Mouse (Mus musculus) mouse trophoblast stem cell (cell line): Measurements from ENCODE around the gene Gm37240.
"Not testable (repeated sequence)": the region's sequence is repeated elsewhere in the genome, so short reads cannot be mapped to it uniquely, and the experiment has no call there.

Experiments used
- in situ Hi-C, 2 experiments: fragments of 300-500 bp; cut with MseI, MboI; formaldehyde crosslinking; loops; 2 replicates in 1 of 2; 3 replicates in 1 of 2; pipeline ENCODE4 v1.15.1; 2025

The Gm37240 gene

GRCm38 (mm10) chr3:85887239-85887827 lies at the start of gene Gm37240, which contains the start of gene Glt28d2:
TSS of gene Gm37240 (minus strand) at chr3:85887518.
TSS of gene Glt28d2 (minus strand) at chr3:85887516.
- in situ Hi-C loops: no loop called here

- in situ Hi-C loops: no loop called here
Measured at GRCm38 (mm10) chr3:85933586-85933985, 46.3 kb upstream of the Gm37240 start.

GRCm38 (mm10) chr3:85931859-85932258 lies 44.5 kb upstream of the Gm37240 start:
- in situ Hi-C loops: no loop called here

- in situ Hi-C loops: no loop called here
Measured at GRCm38 (mm10) chr3:85930671-85931255, 43.4 kb upstream of the Gm37240 start.

GRCm38 (mm10) chr3:85929711-85930110 lies 42.4 kb upstream of the Gm37240 start:
- in situ Hi-C loops: no loop called here

- in situ Hi-C loops: no loop called here
Measured at GRCm38 (mm10) chr3:85928140-85928611, 40.9 kb upstream of the Gm37240 start.

- in situ Hi-C loops: no loop called here
Measured at GRCm38 (mm10) chr3:85927296-85927695, 40.0 kb upstream of the Gm37240 start.

GRCm38 (mm10) chr3:85923954-85924945 lies 36.9 kb upstream of the Gm37240 start:
- in situ Hi-C loops: no loop called here

GRCm38 (mm10) chr3:85923343-85923742 lies 36.0 kb upstream of the Gm37240 start:
- in situ Hi-C loops: no loop called here

GRCm38 (mm10) chr3:85922331-85922730 lies 35.0 kb upstream of the Gm37240 start:
- in situ Hi-C loops: no loop called here

- in situ Hi-C loops: not testable (repeated sequence)
Measured at GRCm38 (mm10) chr3:85920671-85921070, 33.4 kb upstream of the Gm37240 start.

- in situ Hi-C loops: loop anchor here (5.0 kb wide), 1 partner anchor 210 kb away; no protein-coding TSS in a partner anchor
Measured at GRCm38 (mm10) chr3:85917600-85917999, 30.3 kb upstream of the Gm37240 start.

- in situ Hi-C loops: loop anchor here (5.0 kb wide), 1 partner anchor 208 kb away; no protein-coding TSS in a partner anchor
Measured at GRCm38 (mm10) chr3:85914806-85915205, 27.5 kb upstream of the Gm37240 start.

- in situ Hi-C loops: no loop called here
Measured at GRCm38 (mm10) chr3:85907136-85907535, 19.8 kb upstream of the Gm37240 start.

- in situ Hi-C loops: no loop called here
Measured at GRCm38 (mm10) chr3:85904371-85904770, 17.1 kb upstream of the Gm37240 start.

GRCm38 (mm10) chr3:85895020-85895419 lies 7.7 kb upstream of the Gm37240 start:
- in situ Hi-C loops: no loop called here

- in situ Hi-C loops: no loop called here
Measured at GRCm38 (mm10) chr3:85891571-85891970, 4.3 kb upstream of the Gm37240 start.

GRCm38 (mm10) chr3:85888221-85888671 lies 928 bp upstream of the Gm37240 start:
- in situ Hi-C loops: no loop called here

- in situ Hi-C loops: no loop called here
Measured at GRCm38 (mm10) chr3:85886636-85887238, 581 bp downstream of the Gm37240 start.

GRCm38 (mm10) chr3:85885906-85886305 lies 1.4 kb downstream of the Gm37240 start:
- in situ Hi-C loops: no loop called here

GRCm38 (mm10) chr3:85880687-85881086 lies 6.6 kb downstream of the Gm37240 start:
- in situ Hi-C loops: no loop called here
